Mouse (Mus musculus) megakaryocyte, adult 5-6 weeks (primary cell): ENCODE measurements around the gene Ccdc38. TPM values are rescaled to one million over a fixed set of nuclear protein-coding genes. Genes with fewer than 3 reads are reported as not detected.

ENCODE experiments used
- ATAC-seq: 2 replicates; pipeline ENCODE4 v1.8.0; 2016; ENCODE audit warnings: mild to moderate bottlenecking, inconsistent platforms; ENCODE audit not compliant: poor library complexity, severe bottlenecking
- total RNA-seq, 2 experiments: library from RNA; stranded (forward) in 1 of 2; stranded (reverse) in 1 of 2; fragments of 153-499, 151-499 nt in 1 of 2; fragments of 221-1000, 200-1000 nt in 1 of 2; gene quantifications; 2 replicates each; pipeline versions ENCODE4 v1.2.3 to v1.2.4; 2015 to 2017

Gene Ccdc38
- total RNA-seq (2015) = not detected in 2 replicates
- total RNA-seq (2017) = 0.18 TPM in 1 of 2 replicates, not detected in the other

DNA sequence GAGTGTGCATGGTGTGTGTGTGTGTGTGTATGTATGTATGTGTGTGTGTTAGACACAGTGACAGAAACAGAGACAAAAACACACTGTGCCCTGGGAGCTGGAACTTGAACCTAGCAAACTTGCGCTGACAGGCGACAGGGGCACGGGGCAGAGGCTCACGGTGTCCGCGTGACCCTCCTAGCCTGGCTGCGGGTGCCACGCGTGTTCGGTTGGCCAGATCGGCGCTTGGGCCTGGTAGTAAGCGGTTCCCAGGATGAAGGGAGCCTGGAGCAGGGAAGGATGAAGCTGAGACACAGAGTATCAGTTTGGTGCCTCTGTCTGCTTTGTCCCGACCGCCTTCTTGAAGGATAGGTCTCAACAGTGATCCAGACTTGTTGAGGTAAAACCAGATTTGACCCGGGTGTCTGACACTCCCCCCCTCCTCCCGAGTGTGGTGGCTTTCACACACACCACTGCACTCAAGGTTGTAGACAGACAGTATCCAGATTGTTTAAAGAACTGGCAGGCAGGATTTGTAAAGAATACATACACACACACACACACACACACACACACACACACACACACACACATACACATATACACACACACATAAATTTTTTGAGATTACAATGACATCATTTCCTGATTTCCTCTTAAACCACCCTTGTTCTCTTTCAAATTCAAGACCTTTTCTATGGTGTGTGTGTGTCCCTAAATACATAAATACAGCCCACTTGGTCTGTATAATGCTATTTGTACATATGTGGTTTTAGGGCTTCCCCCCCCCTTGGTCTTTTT is at the start of gene Ccdc38:
Ccdc38 (plus strand) TSS at position 202 of the 780 bp plus-strand sequence.
- peak; percentile 22; the same call in 1 of the 2 replicates for ATAC-seq

DNA sequence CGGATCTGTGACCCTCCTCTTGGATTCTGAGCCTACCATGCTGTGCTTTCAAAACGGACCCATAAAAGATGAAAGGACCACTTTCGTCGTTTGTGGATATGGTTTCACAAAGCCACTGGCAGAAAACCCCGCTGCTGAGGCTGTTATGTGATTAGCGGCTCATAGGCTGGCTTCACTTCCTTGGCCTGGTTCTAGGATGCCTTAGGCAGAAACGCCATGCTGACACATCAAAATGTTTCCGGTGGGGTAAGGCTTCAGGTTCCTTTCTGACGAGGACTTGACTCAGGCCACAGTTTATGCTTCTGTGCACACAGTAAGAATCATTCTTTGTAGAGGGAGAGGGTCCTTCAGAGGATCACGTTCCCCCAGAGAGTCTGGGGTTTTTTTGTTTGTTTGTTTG is 39.6 kb upstream of the Ccdc38 start:
- peak; percentile 63 for ATAC-seq

- ATAC-seq = no peak
These were observed 39.1 kb upstream of the Ccdc38 start for GRCm38 (mm10) chr10:93501346-93501745.

GRCm38 (mm10) chr10:93508383-93508970 is 32.0 kb upstream of the Ccdc38 start:
- no peak for ATAC-seq

- no peak for ATAC-seq
These were observed 30.8 kb upstream of the Ccdc38 start for GRCm38 (mm10) chr10:93509532-93510153.

DNA sequence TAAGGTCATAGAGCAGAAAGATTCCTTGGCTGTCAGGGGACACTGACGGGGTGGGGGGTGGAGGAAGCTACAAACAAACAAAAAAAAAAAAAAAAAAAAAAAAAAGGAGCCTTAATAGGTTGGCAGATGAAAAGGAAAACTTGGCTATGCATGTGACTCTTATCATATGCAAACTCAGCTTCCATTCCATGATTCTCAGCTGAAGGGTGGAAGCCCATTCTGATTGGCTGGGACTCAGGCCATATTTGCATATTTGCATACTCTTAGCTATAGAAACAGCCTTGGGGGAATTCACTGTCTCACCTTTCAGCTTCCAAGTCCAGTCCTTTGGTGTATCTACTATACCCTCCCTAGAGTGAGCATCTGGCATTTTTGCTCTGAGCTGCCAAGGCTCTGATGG is 25.0 kb upstream of the Ccdc38 start:
- no peak for ATAC-seq

DNA sequence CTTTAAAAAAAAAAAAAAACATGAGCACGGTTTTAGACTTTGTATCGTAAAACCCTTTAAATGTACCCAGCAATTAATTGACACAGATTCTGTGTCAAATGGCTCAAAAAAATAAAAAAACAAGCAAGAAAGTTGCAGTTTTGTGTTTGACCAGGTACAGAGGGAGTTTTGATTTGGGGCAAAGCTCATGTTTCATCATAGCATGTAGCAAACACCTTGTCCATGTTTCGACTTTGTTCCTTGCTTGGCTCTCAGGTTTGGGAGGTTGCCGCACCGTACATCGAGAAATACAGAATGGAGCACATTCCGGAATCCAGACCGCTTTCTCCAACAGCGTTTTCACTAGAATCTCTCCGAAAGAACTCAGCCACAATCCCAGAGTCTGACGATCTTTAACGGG is 24.5 kb upstream of the Ccdc38 start:
- ATAC-seq = no peak

GRCm38 (mm10) chr10:93517754-93518153 is 22.7 kb upstream of the Ccdc38 start:
- ATAC-seq = no peak

- ATAC-seq = no peak
These were observed 22.2 kb upstream of the Ccdc38 start for GRCm38 (mm10) chr10:93518186-93518585.

- ATAC-seq = no peak
These were observed 21.8 kb upstream of the Ccdc38 start for GRCm38 (mm10) chr10:93518620-93519019.

DNA sequence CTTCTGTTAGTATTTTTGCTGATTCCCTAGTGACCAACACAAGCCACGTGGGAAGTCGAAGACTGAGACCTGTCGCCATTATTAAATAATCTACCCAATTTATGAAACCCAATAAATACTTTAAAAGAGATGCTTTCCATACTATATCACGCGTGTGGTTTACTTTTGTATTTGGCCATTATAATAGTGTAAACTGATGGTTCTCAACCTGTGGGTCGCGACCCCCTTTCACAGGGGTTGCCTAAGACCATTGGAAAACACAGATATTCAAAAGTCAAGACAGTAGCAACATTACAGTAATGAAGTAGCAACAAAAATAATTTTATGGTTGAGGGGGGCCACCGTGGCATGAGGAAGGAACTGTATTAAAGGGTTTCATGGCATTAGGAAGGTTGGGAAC is 21.3 kb upstream of the Ccdc38 start:
- ATAC-seq = no peak

DNA sequence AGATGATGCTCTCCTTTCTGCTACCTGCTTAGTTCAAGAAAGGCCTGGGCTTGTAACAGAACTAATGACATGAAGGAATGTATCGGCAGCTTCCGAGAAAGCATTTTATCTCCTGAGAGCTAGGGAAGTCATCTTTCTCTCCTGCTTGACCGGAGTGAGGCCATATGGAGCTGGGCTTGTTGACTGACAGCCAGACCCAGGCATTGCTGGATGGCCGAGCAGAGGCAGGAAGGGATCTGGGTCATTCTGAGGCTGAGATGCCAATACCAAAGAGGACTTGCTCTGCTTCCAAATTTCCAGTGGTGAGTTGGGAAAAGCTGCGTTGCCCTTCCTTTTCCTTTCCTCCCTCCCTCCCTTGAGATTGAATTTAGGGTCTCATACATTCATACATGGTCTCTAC is 20.7 kb upstream of the Ccdc38 start:
- ATAC-seq = no peak

GRCm38 (mm10) chr10:93520994-93521393 is 19.4 kb upstream of the Ccdc38 start:
- 0 out of 2 replicates have a peak, but pooled peaks have one; percentile 21 for ATAC-seq

DNA sequence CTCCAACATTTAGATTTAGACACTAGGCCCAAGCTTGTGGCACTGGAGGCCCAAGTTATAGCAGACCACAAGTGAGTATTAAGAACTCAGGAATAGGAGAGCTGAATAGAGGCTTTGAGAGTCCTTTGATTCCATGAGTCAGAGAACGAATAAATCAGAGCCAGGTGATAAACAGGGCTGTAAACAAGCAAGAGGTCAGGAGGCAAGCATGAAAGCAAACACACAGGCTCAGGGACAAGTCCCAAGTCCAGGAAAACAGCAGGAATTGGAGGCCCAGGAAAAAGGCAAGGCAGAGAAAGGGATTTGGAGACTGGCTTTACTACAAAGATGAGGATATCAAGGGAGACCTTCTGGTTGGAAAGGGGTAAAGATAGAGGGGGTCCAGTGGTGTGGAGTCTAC is 15.1 kb upstream of the Ccdc38 start:
- no peak for ATAC-seq

DNA sequence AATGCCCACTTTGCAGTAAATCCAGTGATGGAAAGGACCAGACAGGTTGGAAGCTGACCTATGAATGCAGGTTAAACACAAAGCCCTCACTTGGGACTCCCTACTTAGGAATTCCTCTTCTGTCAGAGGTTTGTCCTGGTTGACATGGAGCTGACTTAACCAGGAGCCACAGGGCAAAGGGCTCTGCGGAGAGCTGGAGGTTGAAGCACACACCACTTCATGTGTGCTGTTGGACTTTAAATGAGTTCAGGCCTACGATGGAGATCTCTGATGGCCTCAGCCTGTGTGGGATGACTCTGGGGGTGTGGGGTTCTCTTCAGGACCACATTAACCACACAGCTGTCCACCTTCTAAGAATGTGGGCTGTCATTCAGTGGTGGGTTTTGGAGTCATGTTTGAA is 2.1 kb upstream of the Ccdc38 start:
- ATAC-seq = no peak

DNA sequence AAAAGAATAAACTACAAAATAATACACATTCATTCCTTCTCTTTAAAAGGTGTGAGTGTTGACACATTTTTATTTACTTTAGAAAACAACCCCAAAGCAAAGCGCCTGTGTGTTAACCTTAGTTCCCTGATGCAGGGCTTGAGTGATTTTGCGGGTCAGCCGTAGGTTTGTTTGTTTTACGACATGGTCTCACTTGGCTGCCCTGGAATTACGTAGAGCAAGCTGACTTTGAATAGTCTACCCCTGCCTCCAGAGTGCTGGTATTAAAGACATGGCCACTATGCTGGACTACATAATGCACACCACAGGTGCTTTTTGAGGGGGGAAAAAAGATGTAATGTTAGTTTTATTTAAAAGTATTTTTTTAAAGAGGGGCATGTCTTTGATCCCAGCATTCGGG is 1.6 kb upstream of the Ccdc38 start:
- ATAC-seq = no peak

GRCm38 (mm10) chr10:93539775-93540430 is 529 bp upstream of the Ccdc38 start, which contains the start of gene Amdhd1:
TSS of gene Amdhd1 (minus strand) at chr10:93540033.
- peak; percentile 97 for ATAC-seq

- ATAC-seq = no peak
These were observed 1.2 kb downstream of the Ccdc38 start for GRCm38 (mm10) chr10:93541585-93541984.

DNA sequence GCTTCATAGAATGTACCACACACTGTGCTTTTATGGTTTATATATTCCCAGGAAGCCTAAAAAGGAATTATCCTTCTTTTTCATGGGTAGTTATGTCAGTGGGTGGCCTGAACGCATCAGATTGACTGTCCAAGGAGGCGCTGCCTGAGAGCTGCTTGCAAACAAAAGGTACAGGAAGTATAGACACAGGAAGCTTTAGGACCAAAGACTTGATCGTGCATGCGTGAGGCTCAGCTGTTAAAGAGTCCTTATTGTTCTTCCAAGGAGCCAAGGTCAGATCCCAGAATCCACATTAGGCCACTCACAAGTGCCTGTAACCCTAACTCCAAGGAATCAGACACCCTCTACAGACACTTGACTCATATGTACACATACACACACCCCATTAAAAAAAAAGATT is 1.9 kb downstream of the Ccdc38 start:
- ATAC-seq = no peak

DNA sequence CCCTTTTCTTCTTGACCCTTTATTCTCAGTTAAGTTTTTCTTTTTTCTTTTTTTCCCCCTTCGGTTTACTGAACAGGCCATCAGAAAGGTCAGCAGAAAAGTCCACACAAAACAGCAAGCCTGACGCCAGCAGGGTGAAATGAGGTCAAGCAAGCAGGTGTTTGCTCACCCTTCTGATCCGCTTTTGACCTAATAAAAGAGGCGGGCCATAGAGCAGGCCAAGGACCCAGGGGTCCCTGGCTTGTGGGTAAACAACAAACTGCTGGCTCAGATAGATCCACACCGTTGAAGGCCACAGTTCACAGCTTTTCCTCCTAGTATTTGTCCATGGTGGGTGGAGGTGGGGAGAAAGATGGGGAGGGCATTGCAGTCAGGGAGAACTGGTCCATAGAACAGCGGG is 2.7 kb downstream of the Ccdc38 start:
- ATAC-seq = no peak

DNA sequence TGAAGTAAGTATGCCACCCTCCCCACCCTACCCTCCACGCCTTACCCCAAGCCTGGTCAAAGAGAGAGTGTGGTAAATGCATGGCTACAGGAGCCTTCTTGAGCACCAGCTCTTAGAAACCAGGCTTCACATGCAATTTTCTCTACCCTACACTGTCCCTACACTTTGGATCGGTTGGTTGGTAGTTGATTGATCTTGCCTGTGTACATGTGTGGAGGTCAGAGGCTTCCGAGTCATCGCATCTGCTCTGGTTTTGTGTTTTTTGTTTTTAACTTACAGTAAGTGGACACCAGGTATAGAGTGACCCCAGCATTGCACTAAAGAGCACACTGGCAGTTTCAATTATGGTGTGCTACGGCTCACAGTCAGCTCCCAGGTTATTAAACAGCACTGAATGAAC is 3.7 kb downstream of the Ccdc38 start:
- ATAC-seq = no peak
